In the genomic region with DNA sequence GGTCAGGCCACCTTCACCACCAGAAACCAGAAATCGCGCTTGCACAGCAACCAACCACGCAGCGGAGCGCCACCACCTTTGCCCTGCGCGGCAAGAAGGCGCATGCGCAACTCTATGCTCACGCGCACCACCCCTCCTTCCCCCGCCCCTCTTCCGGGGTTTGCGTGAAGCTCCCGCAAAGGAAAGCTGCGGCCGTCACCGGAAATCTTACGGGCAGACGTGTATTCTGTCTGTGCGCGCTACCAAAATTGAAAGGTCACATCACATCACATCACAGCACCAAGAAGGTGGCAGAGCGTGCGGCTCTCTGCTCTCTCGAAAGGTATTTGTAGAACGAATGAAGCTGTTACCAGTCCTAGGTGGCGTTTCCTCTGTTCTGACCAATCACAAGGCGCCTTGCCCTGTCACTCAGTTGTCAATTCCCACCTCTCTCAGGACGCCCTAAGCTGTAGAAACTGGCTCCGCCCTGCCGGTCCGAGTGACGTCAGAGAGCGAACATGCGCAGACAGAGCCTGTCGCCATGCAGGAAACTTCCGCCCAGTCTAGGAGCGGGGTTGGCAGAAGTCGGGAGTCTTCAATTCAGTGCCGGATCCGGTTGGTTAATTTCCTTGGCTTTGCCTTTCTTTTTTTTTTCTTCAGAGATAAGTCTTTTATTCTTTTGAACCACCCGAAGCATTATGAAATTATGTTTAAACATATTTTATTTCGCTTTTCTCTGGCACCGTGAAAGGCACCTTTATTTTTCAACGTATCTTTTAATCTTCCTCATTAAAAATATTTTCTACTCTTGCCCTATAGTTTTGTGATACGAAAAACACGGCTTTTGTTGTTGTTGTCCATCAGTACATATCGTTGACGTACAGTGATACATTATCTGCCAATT, we compare ENCODE assay signal across 8 mouse cellular contexts. TPM values are rescaled to one million over a fixed set of nuclear protein-coding genes. Genes with fewer than 3 reads are reported as not detected.
A peak's percentile ranks its signal among the peaks of the same experiment; 100 is the strongest.
DNase-seq lines count a peak whose midpoint lies in the region; ATAC-seq lines count a peak whose summit lies in the region.

Gene Slx4ip, plus strand, starts transcription at position 151 of the 883 bp plus-strand sequence.
Gene AL731706.1, minus strand, starts transcription at position 322 of the 883 bp plus-strand sequence.
Gene Mkks, minus strand, starts transcription at position 322 of the 883 bp plus-strand sequence.

- H3K4me1 ChIP-seq in forebrain, embryonic 14.5 days (ENCODE audit: control insufficient read depth, insufficient read depth, low read length), result peaks cover 7% of the 10 kb centered on the region; the same call in 1 of the 2 replicates
- peaks cover 33% of the 10 kb centered on the region for H3K4me1 ChIP-seq in neural tube, embryonic 15.5 days

- H3K9ac ChIP-seq in forebrain, embryonic 14.5 days (ENCODE audit: low read length), result peak within 1 kb of the TSS; percentile 81
- peak within 1 kb of the TSS; percentile 86 for H3K9ac ChIP-seq in neural tube, embryonic 15.5 days (replicated peaks)

- WGBS in forebrain, embryonic 14.5 days, result 1% methylated on average over 49 of the region's 49 CpGs
- WGBS in neural tube, embryonic 15.5 days, result under 1% methylated on average over 49 of the region's 49 CpGs

- ATAC-seq in forebrain, embryonic 14.5 days, result peak; percentile 97
- peak; percentile 96 for ATAC-seq in neural tube, embryonic 15.5 days (ENCODE audit: low FRiP score)

- H3K36me3 ChIP-seq in forebrain, embryonic 14.5 days (ENCODE audit: control insufficient read depth, insufficient read depth, low read length), result no peaks in the 10 kb centered on the region
- H3K36me3 ChIP-seq in neural tube, embryonic 15.5 days, result no peaks in the 10 kb centered on the region

- intact Hi-C loops in heart, postnatal 14 days (cut with DNase I), result no loop called here

- H3K27ac ChIP-seq in forebrain, embryonic 14.5 days (ENCODE audit: low read depth, low read length), result peak within 1 kb of the TSS; percentile 93
- peak within 1 kb of the TSS; percentile 98 for H3K27ac ChIP-seq in neural tube, embryonic 15.5 days (replicated peaks)

- H3K4me3 ChIP-seq in forebrain, embryonic 14.5 days (ENCODE audit: low read depth, low read length), result peak within 1 kb of the TSS; percentile 70
- H3K4me3 ChIP-seq in neural tube, embryonic 15.5 days (replicated peaks), result peak within 1 kb of the TSS; percentile 81

- peak within 1 kb of the TSS; percentile 48 for H3K4me2 ChIP-seq in forebrain, embryonic 14.5 days (ENCODE audit: low read length)
- H3K4me2 ChIP-seq in neural tube, embryonic 15.5 days, result peak within 1 kb of the TSS; percentile 60

- H3K9me3 ChIP-seq in forebrain, embryonic 14.5 days (replicated peaks; ENCODE audit: control insufficient read depth, low read length), result no peaks in the 10 kb centered on the region
- no peaks in the 10 kb centered on the region for H3K9me3 ChIP-seq in neural tube, embryonic 15.5 days (replicated peaks)

- H3K27me3 ChIP-seq in forebrain, embryonic 14.5 days (replicated peaks; ENCODE audit: control insufficient read depth, insufficient read depth, low read length), result no peaks in the 10 kb centered on the region
- no peaks in the 10 kb centered on the region for H3K27me3 ChIP-seq in neural tube, embryonic 15.5 days (replicated peaks)

- peak; percentile 100 for DNase-seq in ES-CJ7 (ENCODE audit: low read depth, low spot score)
- DNase-seq in cerebellum, adult 11 months, result peak; percentile 99
- peak; percentile 100 for DNase-seq in forebrain, embryonic 14.5 days (ENCODE audit: low spot score)
- peak; percentile 98 to 99 for DNase-seq in heart, postnatal 14 days
- DNase-seq in layer of hippocampus, adult 11-12 months (ENCODE audit: low spot score), result peak; percentile 99
- DNase-seq in lung, adult 18-20 months, result peak; percentile 100
- peak; percentile 99 for DNase-seq in testis, postnatal 14 days (ENCODE audit: low spot score)

RNA-seq across cellular contexts. Expression of gene Slx4ip, which starts in this region (rescaled TPM):
- 9.4 and 12.1 TPM in 2 replicates for polyA plus RNA-seq in forebrain, embryonic 14.5 days (2014; fragmentation: Nextera tagmentation; extraction: Ambion mirVana)
- 1 to 10 TPM; 2.3 to 2.4 TPM for total RNA-seq in heart, postnatal 14 days (2021)
- polyA plus RNA-seq in neural tube, embryonic 15.5 days (2015; fragmentation: Nextera tagmentation; extraction: Ambion mirVana), result 11.0 and 12.1 TPM in 2 replicates

RNA-seq across cellular contexts. Expression of gene AL731706.1, which starts in this region (rescaled TPM):
- polyA plus RNA-seq in forebrain, embryonic 14.5 days (2014; fragmentation: Nextera tagmentation; extraction: Ambion mirVana), result 24.4 and 25.5 TPM in 2 replicates
- total RNA-seq in heart, postnatal 14 days (2021), result 10 to 100 TPM; 25.2 to 35.5 TPM
- 23.4 and 24.0 TPM in 2 replicates for polyA plus RNA-seq in neural tube, embryonic 15.5 days (2015; fragmentation: Nextera tagmentation; extraction: Ambion mirVana)

RNA-seq across cellular contexts. Expression of gene Mkks, which starts in this region (rescaled TPM):
- polyA plus RNA-seq in forebrain, embryonic 14.5 days (2014; fragmentation: Nextera tagmentation; extraction: Ambion mirVana), result 13.0 and 15.4 TPM in 2 replicates
- total RNA-seq in heart, postnatal 14 days (2021), result 10 to 100 TPM; 38.2 to 47.5 TPM
- polyA plus RNA-seq in neural tube, embryonic 15.5 days (2015; fragmentation: Nextera tagmentation; extraction: Ambion mirVana), result 13.8 and 15.1 TPM in 2 replicates

Comparison
In these comparisons a context has a peak if more than half of its experiments do, and no peak if none do; other contexts are left out.
1. Peak in every context shown above with its lines: DNase-seq, ATAC-seq, H3K4me3 ChIP-seq and H3K27ac ChIP-seq.